Mouse (Mus musculus): ENCODE data around the gene Clic5.

GRCm38 (mm10) chr17:44259245-44259644 lies 70.9 kb downstream of the Clic5 start:
- TF ChIP-seq GATA1 (IDR thresholded peaks at IDR 0.05; ENCODE audit: low read length) (no peak), TAL1 (IDR thresholded peaks at IDR 0.05; ENCODE audit: low read length) (no peak)

Measured in erythroblast, embryonic 14.5 days (primary cell).